Mouse (Mus musculus): ENCODE measurements around the gene Prickle3.

The Prickle3 gene

DNA sequence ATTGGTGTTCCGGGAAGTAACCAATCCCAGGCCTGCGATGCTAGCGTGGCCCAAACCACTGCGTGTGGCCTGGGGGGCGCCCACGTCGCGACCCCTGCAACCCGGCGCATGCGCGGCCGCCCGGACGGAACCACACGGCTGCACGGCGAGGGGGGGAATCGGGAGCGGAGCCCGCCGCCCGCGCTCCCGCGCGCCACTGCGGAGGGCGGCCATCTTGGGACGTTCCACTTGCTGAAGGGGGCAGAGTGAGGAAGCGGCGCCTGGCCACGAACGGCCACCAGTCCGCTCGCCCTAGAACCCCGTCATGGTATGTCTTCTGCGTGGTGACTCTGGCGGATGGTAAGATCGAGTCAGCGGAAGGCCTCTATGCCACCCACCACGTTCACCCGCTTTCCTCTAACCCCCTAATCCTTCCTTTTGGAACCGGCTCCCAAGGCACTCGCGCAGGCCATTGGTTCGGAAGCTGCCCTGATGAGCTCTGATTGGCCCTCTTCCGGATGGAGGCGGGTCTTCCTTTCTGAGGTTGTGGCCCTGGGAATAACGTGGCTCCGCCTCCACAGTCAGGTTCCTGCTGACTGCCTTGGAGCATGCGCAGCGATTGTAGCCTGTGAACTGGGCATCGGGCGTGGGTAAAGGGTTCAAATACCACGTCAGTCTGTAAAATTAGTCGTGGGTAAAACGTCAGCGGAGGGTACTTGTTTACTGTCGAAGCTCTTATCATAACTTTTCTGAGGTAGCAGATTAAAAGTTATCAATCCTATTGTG is 57.3 kb downstream of the Prickle3 start, which contains the start of gene Wdr45:
Gene Wdr45, plus strand, starts transcription at position 199 of the 765 bp plus-strand sequence.
- in situ Hi-C loops (cut with MboI; ENCODE audit: low pct_unique_long_range_greater_than_20kb in 1 of 2, low sequenced_read_pairs in 2 of 2, unreplicated experiment in 1 of 2): loop anchor here in 1 of 2 experiments (25.0 kb wide), 1 partner anchor 252 kb away; no protein-coding TSS in a partner anchor

DNA sequence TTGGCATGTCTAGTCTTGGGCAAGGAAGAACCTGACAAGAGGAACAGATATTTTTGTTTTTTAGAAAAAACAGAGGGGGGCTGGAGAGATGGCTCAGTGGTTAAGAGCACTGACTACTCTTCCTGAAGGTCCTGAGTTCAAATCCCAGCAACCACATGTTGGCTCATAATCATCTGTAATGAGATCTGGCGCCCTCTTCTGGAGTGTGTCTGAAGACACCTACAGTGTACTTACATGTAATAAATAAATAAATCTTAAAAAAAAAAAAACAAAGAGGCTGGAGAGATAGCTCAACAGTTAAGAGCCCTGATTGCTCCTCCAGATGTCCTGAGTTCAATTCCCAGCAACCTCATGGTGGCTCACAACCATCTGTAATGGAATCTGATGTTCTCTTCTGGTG is 59.0 kb downstream of the Prickle3 start:
- in situ Hi-C loops (cut with MboI; ENCODE audit: low pct_unique_long_range_greater_than_20kb in 1 of 2, low sequenced_read_pairs in 2 of 2, unreplicated experiment in 1 of 2): loop anchor here in 1 of 2 experiments (25.0 kb wide), 1 partner anchor 254 kb away; no protein-coding TSS in a partner anchor

All from mouse embryonic stem cell (cell line).